In genomic region chr1:73685734-73686133, GRCm38 (mm10) we compare ENCODE assay signal across 28 mouse cellular contexts.
DNase-seq lines count a peak whose midpoint lies in the region; ATAC-seq and TF ChIP-seq lines count a peak whose summit lies in the region.
"Had no signal": no experiment of that assay in that cellular context is flagged by ENCODE, and none has a peak within 500 bp of the region (broad histone marks: within the 10 kb centered on the region; RNA-seq: fewer than 3 reads in every experiment).

No protein-coding gene starts in this region.

- H3ac ChIP-seq in C2C12 (ENCODE audit: control insufficient read depth, insufficient read length, low read depth), result no peak overlapping the region

- no peak overlapping the region for H3K9ac ChIP-seq in lung, embryonic 15.5 days
- H3K9ac ChIP-seq: forebrain, embryonic 15.5 days; intestine, embryonic 15.5 days; limb, embryonic 13.5 days; midbrain, embryonic 15.5 days; neural tube, embryonic 12.5 days had no signal

- H3K79me2 ChIP-seq in C2C12 (ENCODE audit: control insufficient read depth, insufficient read depth), result no peaks in the 10 kb centered on the region

- DNase-seq in kidney, adult 2 months, result no peak
- no peak for DNase-seq in kidney, postnatal 14 days
- DNase-seq in lung, adult 18-20 months, result no peak
- DNase-seq in gastrocnemius, adult 8-10 months (ENCODE audit: low spot score in 2 of 2), result no peak
- DNase-seq: adrenal gland, adult 8-10 months; B cell, adult 2 months; cerebellum, adult 11 months; cerebellum, adult 9-10 months; cerebellum, postnatal 36 days; gastrocnemius, postnatal 10 days; heart, postnatal 14 days; lung, postnatal 4 days; right cerebral cortex, postnatal 4 days; thymus, postnatal 4 days had no signal

- no peak overlapping the region for H3K4me3 ChIP-seq in kidney, adult 2 months (ENCODE audit: insufficient read depth, low read depth, low read length)
- no peak overlapping the region for H3K4me3 ChIP-seq in lung, embryonic 15.5 days
- no peak overlapping the region for H3K4me3 ChIP-seq in C2C12 (ENCODE audit: insufficient read depth, poor library complexity, severe bottlenecking)
- no peak overlapping the region for H3K4me3 ChIP-seq in olfactory bulb, adult 2 months (ENCODE audit: insufficient read depth, low read depth, low read length)
- H3K4me3 ChIP-seq: forebrain, embryonic 15.5 days; intestine, embryonic 15.5 days; layer of hippocampus, adult 2 months; limb, embryonic 13.5 days; megakaryocyte, embryonic 14.5 days; midbrain, embryonic 15.5 days; neural tube, embryonic 12.5 days had no signal

- H3K9me3 ChIP-seq in lung, embryonic 15.5 days, result no peaks in the 10 kb centered on the region
- H3K9me3 ChIP-seq: forebrain, embryonic 15.5 days; intestine, embryonic 15.5 days; limb, embryonic 13.5 days; midbrain, embryonic 15.5 days; neural tube, embryonic 12.5 days had no signal

- H3K27ac ChIP-seq in kidney, adult 2 months (ENCODE audit: insufficient read depth, low read depth, low read length), result peak overlapping the region; percentile 76
- peak overlapping the region; percentile 3; the same call in 1 of the 2 replicates for H3K27ac ChIP-seq in lung, embryonic 15.5 days
- peak overlapping the region; percentile 2 for H3K27ac ChIP-seq in olfactory bulb, adult 2 months (ENCODE audit: insufficient read depth, low read depth, low read length)
- H3K27ac ChIP-seq: forebrain, embryonic 15.5 days; hindbrain, postnatal 0 days; intestine, embryonic 15.5 days; layer of hippocampus, adult 2 months; limb, embryonic 13.5 days; midbrain, embryonic 15.5 days; neural tube, embryonic 12.5 days had no signal

- TF ChIP-seq POLR2A in kidney, adult 2 months (IDR thresholded peaks at IDR 0.05; ENCODE audit: low read depth, low read length), result no peak
- no peak for TF ChIP-seq POLR2A in olfactory bulb, adult 2 months (IDR thresholded peaks at IDR 0.05; ENCODE audit: insufficient read depth, low read depth, low read length)

- H3K27me3 ChIP-seq in kidney, adult 2 months (replicated peaks; ENCODE audit: control insufficient read depth, insufficient read depth, low read length), result no peaks in the 10 kb centered on the region
- H3K27me3 ChIP-seq in lung, embryonic 15.5 days, result no peaks in the 10 kb centered on the region
- no peaks in the 10 kb centered on the region for H3K27me3 ChIP-seq in C2C12 (ENCODE audit: control insufficient read depth, insufficient read depth, insufficient read length)
- H3K27me3 ChIP-seq: forebrain, embryonic 15.5 days; intestine, embryonic 15.5 days; limb, embryonic 13.5 days; megakaryocyte, embryonic 14.5 days; midbrain, embryonic 15.5 days; neural tube, embryonic 12.5 days had no signal

- WGBS in kidney, adult 2 months, result 69% methylated on average over 4 of the region's 4 CpGs
- WGBS in lung, embryonic 15.5 days, result 76% methylated on average over 4 of the region's 4 CpGs
- WGBS in olfactory bulb, adult 2 months, result 53% methylated on average over 4 of the region's 4 CpGs

- TF ChIP-seq CTCF in kidney, adult 2 months (conservative IDR thresholded peaks at IDR 0.05; ENCODE audit: insufficient read depth, insufficient read length, low read depth, low read length), result no peak
- no peak for TF ChIP-seq CTCF in C2C12 (IDR thresholded peaks at IDR 0.05; ENCODE audit: control insufficient read depth, insufficient read depth, insufficient read length)
- TF ChIP-seq CTCF in olfactory bulb, adult 2 months (IDR thresholded peaks at IDR 0.05; ENCODE audit: insufficient read depth, low read depth, low read length), result no peak

- no peak for ATAC-seq in lung, embryonic 15.5 days (ENCODE audit: borderline replicate concordance, extremely low read depth, low FRiP score, low TSS enrichment)
- ATAC-seq: activated CD4-positive, CD25-positive, alpha-beta regulatory T cell, adult 4 months; forebrain, embryonic 15.5 days; hindbrain, postnatal 0 days; intestine, embryonic 15.5 days; lung, postnatal 0 days; midbrain, embryonic 15.5 days had no signal

- H3K4me2 ChIP-seq in lung, embryonic 15.5 days, result no peak overlapping the region
- H3K4me2 ChIP-seq: forebrain, embryonic 15.5 days; intestine, embryonic 15.5 days; limb, embryonic 13.5 days; liver, embryonic 11.5 days; midbrain, embryonic 15.5 days; neural tube, embryonic 12.5 days had no signal

- H3K36me3 ChIP-seq in kidney, adult 2 months (ENCODE audit: control insufficient read depth, insufficient read depth, low read length), result no peaks in the 10 kb centered on the region
- H3K36me3 ChIP-seq in lung, embryonic 15.5 days, result no peaks in the 10 kb centered on the region
- no peaks in the 10 kb centered on the region for H3K36me3 ChIP-seq in C2C12 (ENCODE audit: control insufficient read depth, insufficient read depth)
- H3K36me3 ChIP-seq: forebrain, embryonic 15.5 days; intestine, embryonic 15.5 days; limb, embryonic 13.5 days; midbrain, embryonic 15.5 days; neural tube, embryonic 12.5 days had no signal

- peaks cover 18% of the 10 kb centered on the region; the same call in 1 of the 2 replicates for H3K4me1 ChIP-seq in kidney, adult 2 months (ENCODE audit: control insufficient read depth, insufficient read depth, low read length)
- peaks cover 4% of the 10 kb centered on the region; the same call in 1 of the 2 replicates for H3K4me1 ChIP-seq in lung, embryonic 15.5 days
- H3K4me1 ChIP-seq in olfactory bulb, adult 2 months (ENCODE audit: control insufficient read depth, insufficient read depth, low read length), result no peaks in the 10 kb centered on the region; the same call in 1 of the 2 replicates
- H3K4me1 ChIP-seq: forebrain, embryonic 15.5 days; intestine, embryonic 15.5 days; megakaryocyte, embryonic 14.5 days; midbrain, embryonic 15.5 days; neural tube, embryonic 12.5 days had no signal

- no peaks in the 10 kb centered on the region for H3K79me3 ChIP-seq in C2C12 (ENCODE audit: low read depth)

TF ChIP-seq in C2C12, 6 proteins besides CTCF, POLR2A, EP300 and RAD21:
- peak; percentile 89 for TF ChIP-seq MYOD1 (IDR thresholded peaks at IDR 0.05; ENCODE audit: control insufficient read depth, insufficient read length, low read depth)
- TF ChIP-seq CEBPB (IDR thresholded peaks at IDR 0.05; ENCODE audit: low read depth), result no peak
- peak; percentile 1 for TF ChIP-seq USF1 (IDR thresholded peaks at IDR 0.05; ENCODE audit: low read depth)
- peak; percentile 81 for TF ChIP-seq FOSL1 (IDR thresholded peaks at IDR 0.05; ENCODE audit: insufficient read depth, low read length, poor library complexity, severe bottlenecking)

Comparison
In these comparisons a context has a peak if more than half of its experiments do, and no peak if none do; other contexts are left out.
1. H3K27ac ChIP-seq: peak in every context shown above with its lines; median percentile 76 in kidney, adult 2 months; 3 in lung, embryonic 15.5 days; 2 in olfactory bulb, adult 2 months.